Mouse (Mus musculus) mesoderm, embryonic 11.5 days (tissue): ENCODE measurements around the gene Camkk1.

Experiments used
- DNase-seq: peaks from one replicate; pipeline ENCODE4 v3.0.0-alpha.2; 2012; ENCODE audit warnings: low read depth, low spot score

Camkk1 gene

DNA sequence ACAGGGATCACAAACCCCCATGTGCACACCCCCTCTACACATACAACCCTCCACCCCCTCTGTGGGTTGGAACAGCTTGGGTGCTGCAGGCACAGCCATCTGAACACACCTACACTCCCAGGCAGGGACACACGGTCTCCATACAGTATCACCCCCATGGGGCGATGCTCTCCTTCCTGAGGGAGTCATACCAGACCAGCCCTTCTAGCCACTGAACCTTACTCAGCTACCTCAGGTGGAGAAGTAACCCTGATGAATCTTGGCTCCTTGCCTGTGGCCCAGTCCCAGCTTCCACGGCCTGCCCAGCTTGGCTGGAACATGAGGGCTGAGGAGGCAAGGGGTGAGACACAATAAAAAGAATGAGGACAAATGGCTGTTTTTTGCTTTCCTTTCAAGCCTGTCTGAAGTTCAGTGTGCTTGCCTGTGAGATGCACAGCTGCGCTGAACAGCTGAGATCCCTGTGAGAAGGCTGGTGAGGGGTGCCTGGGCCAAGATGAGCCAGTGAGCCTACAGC lies 3.9 kb upstream of the Camkk1 start:
- no peak for DNase-seq

DNA sequence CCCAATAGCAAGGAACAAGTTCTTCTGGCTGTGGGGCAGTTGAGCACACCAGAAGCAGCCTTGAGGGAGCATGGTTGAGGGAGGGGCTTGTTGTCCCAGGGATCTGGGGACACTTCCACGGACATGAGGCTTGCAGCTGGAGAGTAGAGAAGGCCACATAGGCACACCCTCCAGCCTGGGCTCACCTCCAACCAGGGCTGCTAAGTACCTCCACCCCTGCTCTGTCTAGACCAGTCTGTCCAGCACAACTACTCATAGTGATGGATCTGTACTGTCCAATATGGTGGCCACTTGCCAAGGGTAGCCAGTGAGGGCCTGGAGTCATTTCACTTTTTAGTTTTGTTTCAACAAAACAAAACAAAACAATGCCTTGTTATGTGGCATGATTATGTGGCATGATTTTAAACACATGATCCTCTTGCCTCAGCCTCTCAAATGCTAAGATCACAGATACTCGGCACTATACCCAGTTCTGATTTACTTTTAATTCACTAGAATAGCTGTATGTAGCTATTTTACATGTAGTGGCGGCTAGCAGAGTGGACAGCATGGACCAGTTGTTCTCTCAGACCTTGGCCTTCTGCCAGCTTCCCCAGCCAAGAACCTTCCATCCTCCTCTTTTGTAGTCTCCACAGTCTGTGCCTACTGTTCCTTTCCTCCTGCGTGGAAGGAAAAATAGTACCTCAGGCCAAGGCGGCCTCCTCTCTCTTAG lies 3.3 kb upstream of the Camkk1 start:
- DNase-seq = no peak

DNA sequence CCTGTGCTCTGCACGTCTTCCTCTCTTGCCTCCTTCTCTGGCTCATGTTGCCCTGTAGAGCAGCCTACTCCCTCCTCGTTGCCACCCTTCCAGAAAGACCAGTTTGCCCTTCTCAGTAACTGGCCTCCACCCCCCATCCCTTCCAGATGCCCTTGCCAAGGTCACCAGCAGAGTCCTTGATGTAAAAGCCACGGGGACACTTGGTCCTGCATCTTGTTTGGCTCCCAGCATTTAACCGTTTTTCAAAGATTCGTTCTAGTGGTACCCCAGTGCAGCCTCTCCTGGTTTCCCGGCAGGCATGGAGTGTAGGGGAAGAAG lies 2.7 kb upstream of the Camkk1 start:
- DNase-seq = no peak

DNA sequence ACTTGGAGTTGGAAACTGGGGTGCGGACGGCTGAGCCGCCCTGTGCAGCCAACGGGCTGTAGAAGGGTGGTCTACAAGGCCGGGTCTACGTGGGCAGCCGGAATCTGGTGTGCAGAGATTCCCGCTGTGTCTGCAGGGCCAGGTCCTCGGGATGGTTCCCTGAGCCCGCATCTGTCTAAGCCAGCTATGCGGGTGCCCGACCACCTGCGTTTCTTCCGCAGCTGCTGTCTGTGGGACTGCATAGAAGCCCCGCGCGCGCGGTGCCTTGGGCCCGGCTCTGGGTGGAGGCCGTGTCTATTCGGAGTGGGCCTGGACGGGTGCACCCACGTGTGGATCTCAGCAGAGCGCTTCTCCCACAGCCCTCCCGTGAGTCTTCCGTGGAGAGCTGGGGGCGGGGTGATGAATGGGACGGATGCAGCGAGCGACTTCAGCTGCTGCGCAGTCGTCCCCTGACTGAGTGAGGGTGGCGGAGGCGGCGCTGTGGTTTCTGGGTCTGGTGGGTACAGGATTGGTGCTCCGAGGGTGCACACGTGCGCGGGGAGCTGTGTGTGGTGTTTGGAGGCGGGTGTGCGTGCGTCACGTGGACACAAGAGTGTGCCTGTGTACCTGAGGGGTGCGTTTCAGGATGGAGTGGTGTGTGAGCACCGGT lies 463 bp downstream of the Camkk1 start:
- peak; percentile 37 for DNase-seq

DNA sequence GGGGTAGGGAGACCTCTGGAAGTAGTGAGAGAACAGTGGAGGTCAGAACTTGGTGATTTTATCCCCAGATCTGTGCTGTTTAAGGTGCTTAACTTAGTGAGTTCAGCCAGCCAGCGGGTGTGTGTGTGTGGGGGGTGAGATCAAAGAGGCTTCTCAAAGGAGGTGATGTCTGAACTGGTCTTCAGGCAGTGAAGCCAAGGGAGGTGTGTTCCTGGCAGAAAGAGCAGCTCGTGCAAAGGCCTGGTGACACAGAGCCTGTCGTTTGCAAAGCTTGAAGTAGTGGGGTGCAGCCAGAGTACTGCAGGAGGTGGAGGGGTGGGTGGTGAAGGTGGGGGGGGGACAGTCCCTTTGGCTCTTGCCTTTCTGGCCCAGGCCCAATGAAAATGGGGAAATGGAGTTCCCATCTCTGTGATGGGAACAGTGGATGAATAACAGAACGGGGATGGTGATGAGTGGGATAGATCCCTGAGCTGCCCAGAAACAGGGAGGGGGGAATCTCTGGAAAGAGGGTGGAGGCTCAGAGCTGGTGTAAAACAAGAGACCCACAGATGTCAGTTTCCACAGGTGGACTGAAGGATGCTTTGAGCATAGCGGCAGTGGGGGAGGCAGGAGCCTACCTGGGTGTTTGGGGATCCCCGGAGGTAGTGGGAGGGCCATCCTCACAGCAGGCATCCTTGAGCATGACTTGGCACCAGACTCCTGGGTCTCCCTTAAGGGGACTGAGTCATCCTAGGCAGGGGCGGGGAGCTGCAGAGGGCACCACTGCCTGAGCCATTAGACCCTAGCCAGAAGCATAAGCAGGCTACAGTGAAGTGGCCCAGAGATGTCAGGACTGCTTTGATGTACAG lies 2.4 kb downstream of the Camkk1 start:
- no peak for DNase-seq

DNA sequence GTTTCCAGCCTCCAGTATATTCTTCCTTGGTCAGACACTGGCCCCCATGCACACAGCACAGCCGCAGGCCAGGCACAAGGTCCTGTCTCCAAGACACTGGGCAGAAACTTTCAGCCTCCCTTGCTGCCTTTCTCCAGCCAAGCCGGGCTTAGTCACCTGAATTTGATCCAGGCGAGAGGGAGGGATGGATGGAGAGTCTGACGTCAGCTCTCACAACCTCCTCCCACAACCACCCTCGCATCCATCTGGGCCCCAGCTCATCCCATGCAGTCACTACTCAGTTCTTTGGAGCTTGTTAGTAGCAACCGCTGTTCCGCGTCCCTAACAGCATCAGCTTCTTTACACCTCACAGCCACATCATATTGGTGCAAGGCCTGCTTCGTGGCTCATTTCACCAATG lies 4.3 kb downstream of the Camkk1 start:
- no peak for DNase-seq

DNA sequence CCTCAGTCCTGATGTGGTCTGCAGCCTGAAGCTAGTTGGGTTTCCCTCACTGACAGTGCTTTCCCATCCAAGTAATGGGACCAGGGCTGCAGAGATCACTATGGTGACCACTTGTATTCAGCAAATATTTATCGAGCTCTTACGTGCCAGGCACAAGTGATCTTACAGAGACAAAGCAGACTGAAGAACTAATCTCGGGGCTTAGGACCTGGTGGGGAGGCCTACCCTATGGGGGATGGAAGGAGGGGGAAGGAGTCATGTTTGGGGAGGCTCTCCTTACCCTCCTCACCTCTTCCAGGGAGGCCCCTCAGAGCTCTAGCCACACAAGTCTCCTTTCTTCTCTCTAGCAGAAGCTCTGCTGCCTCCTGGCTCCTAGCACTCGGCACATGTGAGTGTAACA lies 5.0 kb downstream of the Camkk1 start:
- no peak for DNase-seq

DNA sequence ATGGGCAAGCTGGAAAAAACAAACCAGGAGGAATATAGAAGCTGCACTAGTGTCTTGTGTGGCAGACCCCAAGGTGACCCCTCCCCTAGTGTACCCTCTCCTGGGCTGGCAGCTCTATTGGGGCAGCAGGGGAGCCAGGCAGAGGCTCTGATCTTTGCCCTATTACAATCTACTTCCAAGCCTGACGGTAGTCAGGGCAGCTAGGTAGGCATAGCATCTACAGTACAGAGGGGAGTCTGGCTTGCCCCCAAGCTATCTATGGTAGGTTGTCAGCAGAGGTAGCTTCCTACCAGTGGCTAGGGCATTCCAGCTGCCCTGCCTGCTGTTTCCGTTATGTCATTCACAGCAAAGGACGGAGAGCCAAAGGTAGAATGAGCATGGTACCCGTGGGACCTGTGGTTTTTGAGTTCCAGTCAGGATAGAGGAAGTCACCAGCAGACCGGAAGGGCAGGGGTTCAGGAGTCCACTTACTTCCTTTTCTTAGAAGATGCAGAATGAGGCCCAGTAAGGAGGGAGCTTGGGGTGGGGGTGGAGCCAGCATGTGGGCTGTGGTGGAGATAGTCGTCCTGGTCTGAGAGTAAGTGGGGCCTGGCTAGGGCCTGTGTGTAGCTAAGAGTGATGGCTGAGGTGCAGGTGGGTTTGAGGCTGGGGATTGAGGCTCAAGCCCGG lies 5.6 kb downstream of the Camkk1 start:
- DNase-seq = no peak

DNA sequence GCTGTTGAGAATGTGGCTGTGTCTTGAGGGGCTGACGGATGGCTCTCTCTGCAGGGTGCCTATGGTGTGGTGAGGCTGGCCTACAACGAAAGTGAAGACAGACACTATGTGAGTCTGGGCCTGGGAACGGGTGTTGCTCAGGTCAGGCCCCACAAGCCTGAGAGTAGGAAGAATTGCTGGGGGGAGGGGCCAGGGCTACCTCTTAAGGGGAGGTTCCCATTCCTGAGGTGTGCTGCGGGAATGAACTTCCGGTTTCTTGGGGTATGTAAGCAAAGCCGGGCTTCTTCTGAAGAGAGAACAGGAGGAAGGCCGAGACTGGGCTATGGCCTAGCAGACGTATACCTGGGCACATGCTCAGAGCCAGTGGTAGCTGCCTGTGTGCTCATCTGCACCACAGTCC lies 8.2 kb downstream of the Camkk1 start:
- DNase-seq = no peak

DNA sequence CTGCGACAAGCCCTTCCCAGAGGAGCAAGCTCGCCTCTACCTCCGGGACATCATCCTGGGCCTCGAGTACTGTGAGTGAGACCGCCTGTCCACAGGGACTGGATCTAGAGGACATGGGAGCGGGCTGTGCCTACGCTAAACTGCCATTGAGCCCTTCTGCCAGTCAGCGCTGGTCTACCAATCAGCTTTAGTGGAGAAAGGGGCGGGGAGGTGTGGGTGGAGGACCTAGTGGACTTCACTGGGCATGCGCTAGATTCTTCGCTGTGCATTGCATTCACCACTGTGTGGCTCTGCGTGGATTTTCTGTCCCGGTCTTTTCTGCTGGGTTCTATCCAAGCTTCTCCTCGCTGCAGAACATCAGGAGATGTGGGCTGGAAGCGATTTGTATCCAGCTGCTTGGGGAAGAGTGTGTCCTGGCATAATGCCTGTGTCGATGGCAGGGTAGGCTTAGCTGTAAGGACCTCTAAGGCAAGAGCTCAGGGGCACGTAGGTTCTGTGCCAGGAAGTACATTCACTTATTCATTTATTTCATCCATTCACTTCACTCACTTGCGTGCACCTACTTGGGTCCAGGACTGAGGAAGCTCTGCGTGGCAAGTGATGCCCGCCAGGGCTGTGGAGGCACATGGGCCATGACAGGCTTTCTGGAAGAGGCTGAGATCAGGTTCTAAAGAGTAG lies 12.2 kb downstream of the Camkk1 start:
- DNase-seq = peak; percentile 90

DNA sequence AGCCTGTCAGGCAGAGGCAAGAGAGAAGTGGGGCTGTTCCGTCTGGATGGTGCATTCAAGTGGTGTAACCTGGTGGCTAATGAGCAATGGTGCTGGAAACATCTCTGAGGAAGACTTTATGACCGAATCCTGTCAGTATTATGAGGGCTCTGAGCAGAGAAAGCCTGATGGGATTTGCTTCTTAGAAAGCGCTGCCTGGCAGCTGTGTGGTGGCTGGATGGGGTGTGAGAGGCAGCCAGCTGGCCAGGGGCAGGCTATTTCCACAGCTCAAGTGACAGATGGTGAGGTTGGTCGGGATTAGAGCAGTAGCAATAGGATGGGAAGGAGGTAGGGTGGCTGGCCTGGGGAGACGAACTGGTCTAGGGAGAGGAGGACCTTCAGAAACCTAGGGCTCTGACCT lies 12.7 kb downstream of the Camkk1 start:
- no peak for DNase-seq

DNA sequence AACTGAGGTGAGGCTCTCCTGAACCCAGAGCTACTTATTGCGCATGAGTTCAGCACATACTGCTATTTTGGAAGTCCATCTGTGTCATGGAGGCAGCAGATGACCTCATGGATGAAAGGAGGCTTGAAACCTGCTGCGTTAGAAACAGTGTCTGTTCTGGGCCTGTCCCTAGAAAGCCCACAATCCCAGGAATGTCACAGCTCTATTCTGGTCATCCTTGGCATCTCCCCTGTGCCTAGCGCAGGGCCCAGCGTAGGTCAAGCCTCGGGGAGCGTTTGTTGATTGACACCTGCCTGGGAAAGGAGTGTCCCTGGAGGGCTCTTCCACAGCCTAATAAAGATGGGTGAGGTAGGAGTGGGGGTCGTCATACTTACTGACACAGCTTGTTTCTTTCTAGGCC lies 17.3 kb downstream of the Camkk1 start:
- DNase-seq = no peak

DNA sequence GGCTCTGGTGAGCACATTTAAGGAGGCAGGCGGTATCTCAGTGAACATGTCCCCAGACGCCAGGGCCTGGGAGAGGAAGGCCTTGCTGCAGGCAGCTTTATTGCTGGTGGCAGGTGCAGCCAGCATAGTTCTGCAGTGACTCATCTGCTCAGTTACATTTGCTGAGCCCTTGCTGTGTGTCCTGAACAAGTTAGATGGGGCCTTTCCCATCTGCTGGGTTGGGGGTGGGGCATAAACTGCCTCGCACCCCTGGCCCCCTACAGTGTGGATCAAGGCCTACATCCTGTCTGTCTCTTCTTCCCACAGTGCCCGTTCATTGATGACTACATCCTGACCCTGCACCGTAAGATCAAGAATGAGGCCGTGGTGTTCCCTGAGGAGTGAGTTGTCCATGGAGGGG lies 18.1 kb downstream of the Camkk1 start:
- peak; percentile 34 for DNase-seq

DNA sequence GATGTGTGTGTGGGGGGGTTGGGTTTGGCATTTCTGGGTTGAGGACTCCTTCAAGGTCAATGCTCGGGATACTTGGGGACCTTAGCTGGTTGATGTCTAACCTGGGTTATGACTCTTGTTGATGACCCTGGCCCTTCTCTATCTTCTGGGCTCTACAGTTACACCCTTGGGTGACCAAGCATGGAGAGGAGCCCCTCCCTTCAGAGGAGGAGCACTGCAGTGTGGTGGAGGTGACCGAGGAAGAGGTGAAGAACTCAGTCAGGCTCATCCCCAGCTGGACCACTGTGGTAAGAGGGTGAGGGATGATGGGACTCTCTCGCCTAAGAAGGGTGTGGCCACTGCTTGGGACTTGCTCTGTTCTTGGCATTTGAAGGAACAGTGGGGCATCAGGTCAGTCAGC lies 18.9 kb downstream of the Camkk1 start:
- DNase-seq = no peak

DNA sequence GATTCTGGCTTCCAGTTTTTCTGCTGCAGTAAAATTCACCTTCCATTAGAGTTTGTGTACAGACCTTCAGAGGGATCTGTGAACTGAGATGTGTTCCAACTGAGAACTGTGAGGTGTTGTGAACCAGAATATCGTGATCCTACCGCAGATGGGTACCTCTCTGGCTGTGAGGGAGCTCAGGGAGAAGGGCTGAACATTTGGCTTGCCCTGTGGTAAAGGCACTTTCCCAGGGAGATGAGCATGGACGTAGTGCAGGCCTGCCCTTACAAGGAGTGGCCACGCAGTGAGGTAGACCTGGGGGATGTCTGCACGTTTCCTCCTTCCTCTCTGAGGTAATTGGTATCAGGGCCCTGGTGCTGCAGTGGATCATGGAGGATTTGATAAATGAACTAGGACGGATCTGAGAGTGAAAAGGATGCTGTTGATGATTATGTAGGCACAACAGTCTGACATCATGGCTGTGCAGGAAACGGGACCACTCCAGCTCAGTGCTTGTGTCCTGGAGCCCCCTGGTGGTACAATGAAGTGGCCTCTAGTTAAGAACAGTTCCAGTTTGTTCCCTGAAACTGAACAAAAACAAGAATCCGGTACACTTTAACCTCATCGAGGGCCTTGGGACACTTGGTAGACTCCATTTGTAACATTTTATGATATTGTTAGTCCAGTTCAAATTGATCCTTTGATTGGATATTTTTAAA lies 20.4 kb downstream of the Camkk1 start:
- DNase-seq = peak; percentile 71

DNA sequence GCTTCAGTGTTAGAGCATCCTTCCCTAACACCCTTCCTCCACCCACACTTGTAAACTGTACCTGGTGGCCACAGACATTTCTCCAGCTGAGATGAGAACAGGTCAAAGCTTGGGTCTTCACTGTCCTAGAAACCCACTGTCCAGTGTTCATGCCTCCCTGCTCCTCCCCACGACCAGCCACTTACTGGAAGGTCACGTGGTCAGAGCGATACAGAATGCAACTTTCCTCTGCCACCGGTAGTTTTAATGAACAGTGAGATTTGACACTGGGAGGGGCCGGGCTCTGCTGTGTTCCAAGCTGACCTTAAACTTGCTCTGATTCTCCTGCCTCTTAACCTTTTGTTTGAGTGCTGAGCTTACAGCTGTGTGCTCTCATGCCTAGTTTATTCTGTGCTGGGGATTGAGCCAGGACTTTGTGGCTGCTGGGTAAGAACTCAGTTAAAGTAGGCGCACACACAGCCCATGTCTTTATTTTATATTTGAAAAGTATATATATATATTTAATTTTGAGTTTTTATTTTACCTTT lies 25.5 kb downstream of the Camkk1 start:
- DNase-seq = no peak

DNA sequence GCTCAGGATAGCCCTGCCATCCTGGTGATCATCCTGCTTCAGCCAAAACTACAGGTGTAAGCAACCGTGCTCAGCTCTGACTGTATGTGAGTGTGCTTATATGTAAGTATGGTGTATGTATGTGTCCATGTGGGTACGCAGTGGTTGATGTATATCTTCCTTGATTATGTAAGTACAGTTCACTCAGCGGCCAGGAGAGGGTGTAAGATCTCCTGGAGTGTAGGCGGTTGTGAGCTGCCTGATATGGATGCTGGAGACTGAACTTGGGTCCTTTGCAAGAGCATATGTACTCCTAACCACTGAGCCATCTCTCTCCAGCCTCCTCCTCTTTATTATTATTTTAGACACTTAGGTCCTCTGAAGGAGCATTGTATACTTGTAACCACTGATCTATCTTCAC lies 26.0 kb downstream of the Camkk1 start:
- DNase-seq = no peak

DNA sequence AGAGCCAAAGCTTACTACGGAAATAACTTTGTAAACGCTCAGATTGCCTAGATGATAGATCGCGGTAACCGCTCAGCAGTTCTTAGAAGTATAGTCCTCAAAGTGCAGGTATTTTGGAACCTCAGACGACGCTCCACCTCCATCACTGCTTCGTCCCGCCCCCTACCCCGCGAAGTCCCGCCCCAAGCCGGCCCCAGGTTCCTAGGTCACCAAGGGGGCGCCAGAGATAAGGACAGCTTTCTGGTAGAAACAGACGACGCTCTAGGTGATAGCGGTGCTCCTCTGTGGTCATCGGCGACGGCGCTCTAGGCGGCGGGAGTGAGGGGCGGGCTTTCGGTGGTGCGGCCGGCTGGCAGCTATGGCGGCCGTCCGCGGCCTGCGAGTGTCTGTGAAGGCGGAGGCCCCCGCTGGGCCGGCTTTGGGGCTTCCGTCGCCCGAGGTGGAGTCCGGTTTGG lies 28.8 kb downstream of the Camkk1 start, which contains the start of gene Ncbp3:
Gene Ncbp3 (plus strand): TSS at position 242 of the 455 bp plus-strand sequence.
- DNase-seq = peak; percentile 93

DNA sequence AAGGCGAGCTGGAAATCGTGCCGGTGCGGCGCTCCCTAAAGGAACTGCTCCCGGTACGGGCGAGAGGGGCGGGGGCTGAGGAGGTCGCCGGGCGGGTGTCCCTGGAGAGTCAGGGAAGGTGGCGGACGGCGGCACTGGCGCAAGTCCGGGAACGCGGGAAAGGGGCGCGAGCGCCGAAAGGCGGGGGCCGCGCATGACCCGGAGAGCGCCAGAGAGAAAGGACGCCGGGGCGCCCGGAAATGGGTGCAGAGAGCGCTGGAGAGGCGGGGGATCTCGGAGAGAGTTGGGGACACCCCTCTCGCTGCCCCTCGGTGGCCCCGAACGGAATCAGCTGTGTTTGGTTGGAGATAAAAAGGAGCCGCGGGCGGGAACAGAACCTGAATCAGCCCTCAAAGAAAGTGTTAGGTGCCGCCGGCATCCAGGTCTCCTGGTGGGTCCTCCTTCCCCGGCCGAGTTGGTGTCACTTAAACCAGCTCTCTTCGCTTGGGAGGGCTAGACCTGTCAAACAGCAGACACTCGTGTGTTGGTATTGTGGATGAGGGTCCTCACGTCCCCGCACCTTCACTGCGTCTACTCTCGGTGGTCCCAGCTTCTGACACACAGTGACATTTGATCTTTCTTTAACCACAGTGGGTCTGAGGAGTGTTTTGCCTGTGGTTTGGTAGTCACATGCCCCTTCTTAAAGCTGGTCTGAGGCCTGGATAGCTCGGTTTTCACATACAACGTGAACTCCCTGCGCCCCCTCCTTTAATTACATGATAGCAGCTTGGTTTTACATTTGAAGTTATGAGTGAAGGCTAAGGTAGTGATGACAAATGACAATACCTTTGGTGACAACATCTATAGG lies 29.4 kb downstream of the Camkk1 start:
- no peak for DNase-seq
